Mouse (Mus musculus) ES-Bruce4 (cell line): ENCODE results near the gene Ran. TPM values are rescaled to one million over a fixed set of nuclear protein-coding genes. Genes with fewer than 3 reads are reported as not detected.

Source experiments
- H3K27ac ChIP-seq: 2 replicates; pipeline ENCODE4 v1.5.1; 2012; ENCODE audit warnings: low read length, inconsistent platforms; ENCODE audit not compliant: insufficient read depth
- H3K27me3 ChIP-seq: 2 replicates; pipeline ENCODE4 v1.6.1; 2012; ENCODE audit warnings: mild to moderate bottlenecking, low read length, inconsistent platforms; ENCODE audit not compliant: control insufficient read depth, poor library complexity, insufficient read depth, severe bottlenecking
- H3K36me3 ChIP-seq: 2 replicates; pipeline ENCODE4 v1.6.1; 2012; ENCODE audit warnings: inconsistent platforms, mild to moderate bottlenecking, low read length, moderate library complexity; ENCODE audit not compliant: control insufficient read depth, poor library complexity, insufficient read depth, severe bottlenecking
- H3K4me1 ChIP-seq: one replicate; pipeline ENCODE4 v1.8.1; 2011; ENCODE audit warnings: low read length; ENCODE audit not compliant: control insufficient read depth, insufficient read depth
- H3K4me3 ChIP-seq: 2 replicates; pipeline ENCODE4 v1.5.1; 2011; ENCODE audit warnings: low read depth, mild to moderate bottlenecking, low read length
- H3K9ac ChIP-seq: 2 replicates; pipeline ENCODE4 v1.6.1; 2012; ENCODE audit warnings: low read depth, mild to moderate bottlenecking, inconsistent platforms; ENCODE audit not compliant: poor library complexity, severe bottlenecking
- H3K9me3 ChIP-seq: replicated peaks from 2 replicates; pipeline ENCODE4 v1.6.1; 2012; ENCODE audit warnings: mild to moderate bottlenecking, low read length, inconsistent platforms; ENCODE audit not compliant: control insufficient read depth, poor library complexity, insufficient read depth, severe bottlenecking
- CTCF ChIP-seq: IDR thresholded peaks from one replicate; pipeline ENCODE4 v1.8.1; 2011; ENCODE audit warnings: low read depth, low read length
- EP300 ChIP-seq: IDR thresholded peaks from 2 replicates; pipeline ENCODE4 v1.6.1; 2011; ENCODE audit warnings: low read depth, low read length; ENCODE audit not compliant: insufficient read depth
- POLR2A ChIP-seq: IDR thresholded peaks from one replicate; pipeline ENCODE4 v1.8.1; 2011; ENCODE audit warnings: low read length; ENCODE audit not compliant: insufficient read depth
- polyA plus RNA-seq: library from polyadenylated mRNA; stranded (reverse); fragments of >200 nt; gene quantifications from 2 replicates; pipeline ENCODE4 v1.2.4, GENCODE M21; 2011; ENCODE audit warnings: low read depth; ENCODE audit not compliant: missing spikeins, insufficient read depth, insufficient read length

Gene Ran
- polyA plus RNA-seq, 1 experiment = 669 TPM

GRCm38 (mm10) chr5:129002571-129003011 is 17.3 kb upstream of the Ran start:
- TF ChIP-seq POLR2A (no peak), EP300 (no peak), CTCF (no peak)
- no peak overlapping the region for H3K4me3 ChIP-seq
- no peak overlapping the region for H3K9ac ChIP-seq
- H3K27me3 ChIP-seq = no peaks in the 10 kb centered on the region
- peaks cover 2% of the 10 kb centered on the region for H3K4me1 ChIP-seq
- H3K9me3 ChIP-seq = no peaks in the 10 kb centered on the region
- no peaks in the 10 kb centered on the region for H3K36me3 ChIP-seq
- no peak overlapping the region for H3K27ac ChIP-seq

GRCm38 (mm10) chr5:129005416-129005815 is 14.5 kb upstream of the Ran start:
- Histone ChIP-seq H3K4me3 (no peak overlapping the region), H3K36me3 (no peaks in the 10 kb centered on the region), H3K9ac (no peak overlapping the region), H3K27ac (no peak overlapping the region), H3K4me1 (peaks cover 2% of the 10 kb centered on the region), H3K9me3 (no peaks in the 10 kb centered on the region), H3K27me3 (no peaks in the 10 kb centered on the region)
- TF ChIP-seq POLR2A (no peak), CTCF (no peak), EP300 (no peak)

GRCm38 (mm10) chr5:129006031-129006788 is 13.7 kb upstream of the Ran start:
- Histone ChIP-seq H3K4me3 (no peak overlapping the region), H3K27me3 (no peaks in the 10 kb centered on the region), H3K9ac (no peak overlapping the region)

GRCm38 (mm10) chr5:129007105-129007957 is 12.5 kb upstream of the Ran start:
- Histone ChIP-seq H3K9ac (peak overlapping the region; percentile 90), H3K4me1 (no peaks in the 10 kb centered on the region), H3K36me3 (no peaks in the 10 kb centered on the region), H3K9me3 (no peaks in the 10 kb centered on the region), H3K27ac (no peak overlapping the region), H3K27me3 (no peaks in the 10 kb centered on the region), H3K4me3 (peak overlapping the region; percentile 80)
- TF ChIP-seq EP300 = no peak
- no peak for TF ChIP-seq CTCF
- no peak for TF ChIP-seq POLR2A

More at GRCm38 (mm10) chr5:129006031-129006788, 13.7 kb upstream of the Ran start:
- H3K27ac ChIP-seq = no peak overlapping the region
- H3K9me3 ChIP-seq = no peaks in the 10 kb centered on the region
- H3K4me1 ChIP-seq = no peaks in the 10 kb centered on the region
- TF ChIP-seq EP300 (no peak), CTCF (peak; percentile 49)
- H3K36me3 ChIP-seq = no peaks in the 10 kb centered on the region

GRCm38 (mm10) chr5:129008008-129008407 is 11.9 kb upstream of the Ran start:
- peak overlapping the region; percentile 90 for H3K9ac ChIP-seq
- H3K9me3 ChIP-seq = no peaks in the 10 kb centered on the region
- H3K27ac ChIP-seq = no peak overlapping the region
- no peaks in the 10 kb centered on the region for H3K27me3 ChIP-seq
- no peaks in the 10 kb centered on the region for H3K36me3 ChIP-seq
- TF ChIP-seq POLR2A = no peak
- TF ChIP-seq EP300 = no peak
- TF ChIP-seq CTCF = no peak
- no peaks in the 10 kb centered on the region for H3K4me1 ChIP-seq
- peak overlapping the region; percentile 80 for H3K4me3 ChIP-seq

GRCm38 (mm10) chr5:129008412-129008826 is 11.4 kb upstream of the Ran start, which contains the start of gene Stx2:
Gene Stx2 (minus strand): TSS chr5:129008574.
- TF ChIP-seq POLR2A (peak; percentile 29), CTCF (no peak), EP300 (no peak)
- Histone ChIP-seq H3K36me3 (no peaks in the 10 kb centered on the region), H3K4me3 (peak within 1 kb of the TSS; percentile 80), H3K9ac (peak within 1 kb of the TSS; percentile 90), H3K27ac (no peak within 1 kb of the TSS), H3K4me1 (no peaks in the 10 kb centered on the region), H3K9me3 (no peaks in the 10 kb centered on the region), H3K27me3 (no peaks in the 10 kb centered on the region)
